13 mouse cellular contexts compared by ENCODE assay signal in genomic region chr11:5887250-5887649, GRCm38 (mm10). TPM values are rescaled to one million over a fixed set of nuclear protein-coding genes. Genes with fewer than 3 reads are reported as not detected.
A peak's percentile ranks its signal among the peaks of the same experiment; 100 is the strongest.
DNase-seq lines count a peak whose midpoint lies in the region; ATAC-seq lines count a peak whose summit lies in the region.
"Had no signal": no experiment of that assay in that cellular context is flagged by ENCODE, and none has a peak within 500 bp of the region (broad histone marks: within the 10 kb centered on the region; RNA-seq: fewer than 3 reads in every experiment).

No protein-coding gene starts in this region.

- DNase-seq in heart, postnatal 10 days = no peak
- DNase-seq in ZHBTc4 (ENCODE audit: low read depth, low spot score) = peak; percentile 70
- peak; percentile 35 for DNase-seq in forebrain, embryonic 14.5 days (ENCODE audit: low spot score)
- DNase-seq in liver = no peak
- DNase-seq in right cerebral cortex, adult 2 months (ENCODE audit: low spot score in 2 of 2) = no peak
- DNase-seq: heart, postnatal 4 days; layer of hippocampus, adult 9-11 months had no signal

- H3K9ac ChIP-seq in heart, embryonic 15.5 days = no peak overlapping the region
- H3K9ac ChIP-seq in forebrain, embryonic 14.5 days (ENCODE audit: low read length) = no peak overlapping the region
- 0 out of 2 replicates have a peak overlapping the region, but pooled peaks have one; percentile 17 for H3K9ac ChIP-seq in neural tube, embryonic 12.5 days
- H3K9ac ChIP-seq: lung, embryonic 15.5 days had no signal

- H3K27me3 ChIP-seq in heart, embryonic 15.5 days = no peaks in the 10 kb centered on the region
- no peaks in the 10 kb centered on the region for H3K27me3 ChIP-seq in forebrain, embryonic 14.5 days (replicated peaks; ENCODE audit: control insufficient read depth, insufficient read depth, low read length)
- no peaks in the 10 kb centered on the region for H3K27me3 ChIP-seq in neural tube, embryonic 12.5 days (replicated peaks)
- H3K27me3 ChIP-seq: CH12.LX; lung, embryonic 15.5 days had no signal

- no peaks in the 10 kb centered on the region for H3K9me3 ChIP-seq in heart, embryonic 15.5 days (replicated peaks)
- no peaks in the 10 kb centered on the region for H3K9me3 ChIP-seq in forebrain, embryonic 14.5 days (replicated peaks; ENCODE audit: control insufficient read depth, low read length)
- no peaks in the 10 kb centered on the region for H3K9me3 ChIP-seq in neural tube, embryonic 12.5 days
- H3K9me3 ChIP-seq: lung, embryonic 15.5 days had no signal

- peak overlapping the region; percentile 48 for H3K27ac ChIP-seq in heart, embryonic 15.5 days
- H3K27ac ChIP-seq in forebrain, embryonic 14.5 days (ENCODE audit: low read depth, low read length) = no peak overlapping the region; the same call in 1 of the 2 replicates
- no peak overlapping the region for H3K27ac ChIP-seq in neural tube, embryonic 12.5 days
- H3K27ac ChIP-seq: lung, embryonic 15.5 days had no signal

- ATAC-seq in heart, embryonic 15.5 days (replicated peaks; ENCODE audit: insufficient number of reproducible peaks, insufficient read depth, low FRiP score, low read depth) = no peak
- no peak for ATAC-seq in forebrain, embryonic 14.5 days
- peak; percentile 26; the same call in 1 of the 2 replicates for ATAC-seq in neural tube, embryonic 12.5 days (ENCODE audit: low FRiP score, low read depth)

- no peak overlapping the region for H3K4me3 ChIP-seq in heart, embryonic 15.5 days
- H3K4me3 ChIP-seq in forebrain, embryonic 14.5 days (ENCODE audit: low read depth, low read length) = no peak overlapping the region
- H3K4me3 ChIP-seq in neural tube, embryonic 12.5 days = no peak overlapping the region
- H3K4me3 ChIP-seq: lung, embryonic 15.5 days had no signal

- intact Hi-C loops in heart, postnatal 10 days (cut with DNase I) = loop anchor here (5.0 kb wide), 4 partner anchors 35 to 400 kb away; partner anchors contain the start of gene Dbnl

- H3K36me3 ChIP-seq in heart, embryonic 15.5 days = no peaks in the 10 kb centered on the region
- H3K36me3 ChIP-seq in forebrain, embryonic 14.5 days (ENCODE audit: control insufficient read depth, insufficient read depth, low read length) = no peaks in the 10 kb centered on the region
- H3K36me3 ChIP-seq in neural tube, embryonic 12.5 days = no peaks in the 10 kb centered on the region
- H3K36me3 ChIP-seq: lung, embryonic 15.5 days had no signal

- H3K4me2 ChIP-seq in heart, embryonic 15.5 days = no peak overlapping the region
- no peak overlapping the region for H3K4me2 ChIP-seq in forebrain, embryonic 14.5 days (ENCODE audit: low read length)
- 0 out of 2 replicates have a peak overlapping the region, but pooled peaks have one; percentile 2 for H3K4me2 ChIP-seq in neural tube, embryonic 12.5 days (replicated peaks)
- H3K4me2 ChIP-seq: lung, embryonic 15.5 days had no signal

- 46% methylated on average over 5 of the region's 5 CpGs for WGBS in heart, embryonic 15.5 days
- WGBS in forebrain, embryonic 14.5 days = 15% methylated on average over 5 of the region's 5 CpGs
- 23% methylated on average over 5 of the region's 5 CpGs for WGBS in neural tube, embryonic 12.5 days

- H3K4me1 ChIP-seq in heart, embryonic 15.5 days (replicated peaks) = peaks cover 58% of the 10 kb centered on the region
- no peaks in the 10 kb centered on the region; the same call in 1 of the 2 replicates for H3K4me1 ChIP-seq in forebrain, embryonic 14.5 days (ENCODE audit: control insufficient read depth, insufficient read depth, low read length)
- peaks cover 16% of the 10 kb centered on the region for H3K4me1 ChIP-seq in neural tube, embryonic 12.5 days

RNA-seq across cellular contexts. Expression of gene Pold2, which starts 9.2 kb away (rescaled TPM):
- 96.4 and 112 TPM in 2 replicates for polyA plus RNA-seq in heart, embryonic 15.5 days (2015; fragmentation: Nextera tagmentation; extraction: Ambion mirVana)
- 10 to 100 TPM; 34.8 to 44.1 TPM for total RNA-seq in heart, postnatal 10 days (2021)
- polyA plus RNA-seq in forebrain, embryonic 14.5 days (2014; fragmentation: Nextera tagmentation; extraction: Ambion mirVana) = 65.0 and 73.0 TPM in 2 replicates
- 77.5 and 81.5 TPM in 2 replicates for polyA plus RNA-seq in neural tube, embryonic 12.5 days (2016; fragmentation: Nextera tagmentation; extraction: Ambion mirVana)

RNA-seq across cellular contexts. Expression of gene Myl7, which starts 11.3 kb away (rescaled TPM):
- polyA plus RNA-seq in heart, embryonic 15.5 days (2015; fragmentation: Nextera tagmentation; extraction: Ambion mirVana) = 3,544 and 4,168 TPM in 2 replicates
- total RNA-seq in heart, postnatal 10 days (2021) = 100 to 1,000 TPM; 363 to 942 TPM
- polyA plus RNA-seq in forebrain, embryonic 14.5 days (2014; fragmentation: Nextera tagmentation; extraction: Ambion mirVana) = not detected in 2 replicates
- 5.1 and 5.5 TPM in 2 replicates for polyA plus RNA-seq in neural tube, embryonic 12.5 days (2016; fragmentation: Nextera tagmentation; extraction: Ambion mirVana)
- total RNA-seq: common myeloid progenitor, adult 5-6 weeks had no signal
- polyA plus RNA-seq: frontal cortex, adult 2 months had no signal

RNA-seq across cellular contexts. Expression of gene Aebp1, which starts 25.5 kb away (rescaled TPM):
- 31.7 and 43.7 TPM in 2 replicates for polyA plus RNA-seq in heart, embryonic 15.5 days (2015; fragmentation: Nextera tagmentation; extraction: Ambion mirVana)
- total RNA-seq in heart, postnatal 10 days (2021) = 10 to 100 TPM; 35.2 to 40.1 TPM
- polyA plus RNA-seq in forebrain, embryonic 14.5 days (2014; fragmentation: Nextera tagmentation; extraction: Ambion mirVana) = 6.8 and 13.0 TPM in 2 replicates
- polyA plus RNA-seq in neural tube, embryonic 12.5 days (2016; fragmentation: Nextera tagmentation; extraction: Ambion mirVana) = 19.0 TPM in 2 replicates
- total RNA-seq: common myeloid progenitor, adult 5-6 weeks had no signal

RNA-seq across cellular contexts. Expression of gene Polm, which starts 49.4 kb away (rescaled TPM):
- polyA plus RNA-seq in heart, embryonic 15.5 days (2015; fragmentation: Nextera tagmentation; extraction: Ambion mirVana) = 6.0 and 7.6 TPM in 2 replicates
- 1 to 10 TPM; 5.0 to 6.7 TPM for total RNA-seq in heart, postnatal 10 days (2021)
- polyA plus RNA-seq in forebrain, embryonic 14.5 days (2014; fragmentation: Nextera tagmentation; extraction: Ambion mirVana) = 3.9 and 5.3 TPM in 2 replicates
- 6.6 and 7.0 TPM in 2 replicates for polyA plus RNA-seq in neural tube, embryonic 12.5 days (2016; fragmentation: Nextera tagmentation; extraction: Ambion mirVana)

Comparison
In these comparisons a context has a peak if more than half of its experiments do, and no peak if none do; other contexts are left out.
1. DNase-seq: peak in ZHBTc4 (single experiment) and forebrain, embryonic 14.5 days (single experiment); none in heart, postnatal 10 days (0 of 2), liver (single experiment) and right cerebral cortex, adult 2 months (0 of 2).
2. RNA of gene Myl7, which starts 11.3 kb away (polyA plus RNA-seq): 3,544 to 4,168 TPM in heart, embryonic 15.5 days; 5.1 to 5.5 TPM in neural tube, embryonic 12.5 days and not detected in forebrain, embryonic 14.5 days; every median in the first group is over 100 times any median in the second.